Comparison of ENCODE assay signal across 9 mouse cellular contexts in the genomic region with DNA sequence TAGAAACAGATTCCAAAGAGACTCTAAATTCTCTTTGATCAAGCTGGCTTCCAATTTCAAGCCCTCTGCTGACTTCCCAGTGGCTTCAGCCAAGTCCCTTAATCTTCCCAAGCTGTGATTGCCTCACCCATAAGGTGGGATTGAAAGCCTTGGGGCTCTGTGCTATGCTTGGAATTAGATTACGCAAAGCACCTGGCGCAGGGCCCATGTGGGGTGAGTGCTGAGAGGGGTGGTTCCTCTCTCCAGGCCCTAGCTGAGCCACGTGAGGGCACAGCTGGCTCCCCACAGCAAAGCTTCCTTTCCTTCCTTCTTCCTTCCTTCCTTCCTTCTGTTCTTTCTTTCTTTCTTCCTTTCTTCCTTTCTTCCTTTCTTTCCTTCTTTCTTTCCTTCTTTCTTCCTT. TPM values are rescaled to one million over a fixed set of nuclear protein-coding genes. Genes with fewer than 3 reads are reported as not detected.
DNase-seq lines count a peak whose midpoint lies in the region; ATAC-seq and TF ChIP-seq lines count a peak whose summit lies in the region.
"Had no signal": no experiment of that assay in that cellular context is flagged by ENCODE, and none has a peak within 500 bp of the region (broad histone marks: within the 10 kb centered on the region; RNA-seq: fewer than 3 reads in every experiment).

No protein-coding gene starts in this region.

- no peak for TF ChIP-seq POLR2A in cerebellum, adult 2 months (IDR thresholded peaks at IDR 0.05; ENCODE audit: borderline replicate concordance, insufficient read depth, low read length)

- WGBS in heart, embryonic 14.5 days = 29% methylated on average over 3 of the region's 3 CpGs
- 60% methylated on average over 3 of the region's 3 CpGs for WGBS in hindbrain, embryonic 14.5 days
- WGBS in cerebellum, adult 2 months = 43% methylated on average over 3 of the region's 3 CpGs
- WGBS in midbrain, embryonic 11.5 days = 51% methylated on average over 3 of the region's 3 CpGs

- no peaks in the 10 kb centered on the region for H3K36me3 ChIP-seq in heart, embryonic 14.5 days (ENCODE audit: control insufficient read depth, insufficient read depth, low read length)
- H3K36me3 ChIP-seq in hindbrain, embryonic 14.5 days (replicated peaks; ENCODE audit: control insufficient read depth, insufficient read depth) = no peaks in the 10 kb centered on the region
- no peaks in the 10 kb centered on the region for H3K36me3 ChIP-seq in midbrain, embryonic 11.5 days (ENCODE audit: control insufficient read depth, insufficient read depth, low read length)

- no peak overlapping the region for H3K9ac ChIP-seq in heart, embryonic 14.5 days (ENCODE audit: low read length)
- no peak overlapping the region for H3K9ac ChIP-seq in hindbrain, embryonic 14.5 days
- H3K9ac ChIP-seq in midbrain, embryonic 11.5 days (ENCODE audit: low read length) = no peak overlapping the region

- no peak overlapping the region for H3K4me3 ChIP-seq in heart, embryonic 14.5 days (ENCODE audit: control insufficient read depth in 1 of 2, insufficient read depth in 1 of 2, low read depth in 1 of 2, low read length in 2 of 2)
- no peak overlapping the region for H3K4me3 ChIP-seq in hindbrain, embryonic 14.5 days (replicated peaks; ENCODE audit: low read length)
- no peak overlapping the region for H3K4me3 ChIP-seq in cerebellum, adult 2 months (replicated peaks; ENCODE audit: insufficient read depth, low read depth, low read length)
- H3K4me3 ChIP-seq in midbrain, embryonic 11.5 days (ENCODE audit: low read depth, low read length) = no peak overlapping the region
- H3K4me3 ChIP-seq: megakaryocyte, embryonic 14.5 days had no signal

- peak; percentile 78 for ATAC-seq in heart, embryonic 14.5 days (ENCODE audit: insufficient number of reproducible peaks, insufficient read depth, low FRiP score, low read depth)
- no peak for ATAC-seq in hindbrain, embryonic 14.5 days (ENCODE audit: low FRiP score)
- no peak for ATAC-seq in midbrain, embryonic 11.5 days (ENCODE audit: low FRiP score)

- no peak overlapping the region for H3K27ac ChIP-seq in heart, embryonic 14.5 days (replicated peaks in 1 of 2; ENCODE audit: control insufficient read depth in 1 of 2, insufficient read depth in 1 of 2, low read depth in 2 of 2, low read length in 2 of 2)
- no peak overlapping the region for H3K27ac ChIP-seq in hindbrain, embryonic 14.5 days
- H3K27ac ChIP-seq in cerebellum, adult 2 months (ENCODE audit: insufficient read depth, low read length) = no peak overlapping the region
- no peak overlapping the region for H3K27ac ChIP-seq in midbrain, embryonic 11.5 days (ENCODE audit: low read depth, low read length)

- peak; percentile 73 for DNase-seq in 3T3-L1 (ENCODE audit: low read depth, low spot score)
- DNase-seq in adrenal gland, adult 18-20 months (ENCODE audit: low spot score in 2 of 2) = peak; percentile 72 to 74
- DNase-seq in lung, postnatal 14 days = peak; percentile 93
- no peak for DNase-seq in hindbrain, embryonic 14.5 days (ENCODE audit: low spot score)
- no peak for DNase-seq in cerebellum, adult 2 months
- DNase-seq in layer of hippocampus, adult 9-10 months (ENCODE audit: low spot score) = no peak
- no peak for DNase-seq in midbrain, embryonic 11.5 days (ENCODE audit: low spot score, missing footprints)

- H3K27me3 ChIP-seq in heart, embryonic 14.5 days (ENCODE audit: control insufficient read depth, insufficient read depth, low read length) = no peaks in the 10 kb centered on the region
- no peaks in the 10 kb centered on the region for H3K27me3 ChIP-seq in hindbrain, embryonic 14.5 days (ENCODE audit: control insufficient read depth, insufficient read depth, low read length)
- no peaks in the 10 kb centered on the region; the same call in 1 of the 2 replicates for H3K27me3 ChIP-seq in cerebellum, adult 2 months (ENCODE audit: control insufficient read depth, insufficient read depth, low read length)
- no peaks in the 10 kb centered on the region for H3K27me3 ChIP-seq in midbrain, embryonic 11.5 days (ENCODE audit: control insufficient read depth, insufficient read depth, low read length)

- no peak overlapping the region for H3K4me2 ChIP-seq in heart, embryonic 14.5 days (ENCODE audit: low read length)
- no peak overlapping the region for H3K4me2 ChIP-seq in hindbrain, embryonic 14.5 days (replicated peaks)
- H3K4me2 ChIP-seq in midbrain, embryonic 11.5 days = no peak overlapping the region

- peaks cover 10 to 19% of the 10 kb centered on the region in 2 experiments for H3K4me1 ChIP-seq in heart, embryonic 14.5 days (ENCODE audit: control insufficient read depth in 2 of 2, insufficient read depth in 2 of 2, low read length in 2 of 2)
- H3K4me1 ChIP-seq in hindbrain, embryonic 14.5 days (replicated peaks; ENCODE audit: control insufficient read depth, insufficient read depth, low read length) = no peaks in the 10 kb centered on the region
- no peaks in the 10 kb centered on the region for H3K4me1 ChIP-seq in cerebellum, adult 2 months (ENCODE audit: control insufficient read depth, insufficient read depth, low read length)
- H3K4me1 ChIP-seq in midbrain, embryonic 11.5 days (ENCODE audit: control insufficient read depth, insufficient read depth, low read length) = no peaks in the 10 kb centered on the region

- no peaks in the 10 kb centered on the region for H3K9me3 ChIP-seq in heart, embryonic 14.5 days (ENCODE audit: control insufficient read depth, low read length)
- H3K9me3 ChIP-seq in hindbrain, embryonic 14.5 days (ENCODE audit: control insufficient read depth, low read length) = no peaks in the 10 kb centered on the region
- no peaks in the 10 kb centered on the region for H3K9me3 ChIP-seq in midbrain, embryonic 11.5 days (ENCODE audit: control insufficient read depth, low read length)
- H3K9me3 ChIP-seq: megakaryocyte, embryonic 14.5 days had no signal

- TF ChIP-seq CTCF in cerebellum, adult 2 months (IDR thresholded peaks at IDR 0.05; ENCODE audit: borderline replicate concordance, insufficient read depth, low read depth, low read length) = no peak

RNA-seq across cellular contexts. Expression of a gene that starts 54.4 kb away (rescaled TPM):
- 10 to 100 TPM; 60.1 to 66.9 TPM for total RNA-seq in adrenal gland, adult 18-20 months (2021)
- polyA plus RNA-seq in heart, embryonic 14.5 days (2014; fragmentation: Nextera tagmentation; extraction: Ambion mirVana) = 87.6 and 98.4 TPM in 2 replicates
- polyA plus RNA-seq in hindbrain, embryonic 14.5 days (2014; fragmentation: Nextera tagmentation; extraction: Ambion mirVana) = 146 and 149 TPM in 2 replicates
- polyA plus RNA-seq in cerebellum, adult 2 months (2012; rRNA removed) = 130 and 139 TPM in 2 replicates
- polyA plus RNA-seq in midbrain, embryonic 11.5 days (2014; fragmentation: Nextera tagmentation; extraction: Ambion mirVana) = 148 and 160 TPM in 2 replicates

Comparison
In these comparisons a context has a peak if more than half of its experiments do, and no peak if none do; other contexts are left out.
1. DNase-seq: peak in 3T3-L1 (single experiment), adrenal gland, adult 18-20 months (2 of 2) and lung, postnatal 14 days (single experiment); none in hindbrain, embryonic 14.5 days (single experiment), cerebellum, adult 2 months (0 of 2), layer of hippocampus, adult 9-10 months (single experiment) and midbrain, embryonic 11.5 days (single experiment).